Mouse (Mus musculus) ES-E14 (cell line): ENCODE data around the gene Zcchc17.

ENCODE experiments used
- CHD2 ChIP-seq: IDR thresholded peaks from 2 replicates; pipeline ENCODE4 v1.6.1; 2014; ENCODE audit warnings: mild to moderate bottlenecking, low read depth, low read length, inconsistent platforms
- HCFC1 ChIP-seq: IDR thresholded peaks from 2 replicates; pipeline ENCODE4 v1.6.1; 2012; ENCODE audit warnings: low read length, inconsistent platforms, borderline replicate concordance; ENCODE audit not compliant: insufficient read depth
- MAFK ChIP-seq: IDR thresholded peaks from 2 replicates; pipeline ENCODE4 v1.6.1; 2014; ENCODE audit warnings: mild to moderate bottlenecking, low read depth, low read length, inconsistent platforms; ENCODE audit not compliant: insufficient read depth
- ZC3H11A ChIP-seq: IDR thresholded peaks from 2 replicates; pipeline ENCODE4 v1.6.1; 2012; ENCODE audit warnings: low read depth, mild to moderate bottlenecking, inconsistent platforms, low read length, borderline replicate concordance
- ZNF384 ChIP-seq: IDR thresholded peaks from 2 replicates; pipeline ENCODE4 v1.6.1; 2012; ENCODE audit warnings: low read depth, low read length, inconsistent platforms

DNA sequence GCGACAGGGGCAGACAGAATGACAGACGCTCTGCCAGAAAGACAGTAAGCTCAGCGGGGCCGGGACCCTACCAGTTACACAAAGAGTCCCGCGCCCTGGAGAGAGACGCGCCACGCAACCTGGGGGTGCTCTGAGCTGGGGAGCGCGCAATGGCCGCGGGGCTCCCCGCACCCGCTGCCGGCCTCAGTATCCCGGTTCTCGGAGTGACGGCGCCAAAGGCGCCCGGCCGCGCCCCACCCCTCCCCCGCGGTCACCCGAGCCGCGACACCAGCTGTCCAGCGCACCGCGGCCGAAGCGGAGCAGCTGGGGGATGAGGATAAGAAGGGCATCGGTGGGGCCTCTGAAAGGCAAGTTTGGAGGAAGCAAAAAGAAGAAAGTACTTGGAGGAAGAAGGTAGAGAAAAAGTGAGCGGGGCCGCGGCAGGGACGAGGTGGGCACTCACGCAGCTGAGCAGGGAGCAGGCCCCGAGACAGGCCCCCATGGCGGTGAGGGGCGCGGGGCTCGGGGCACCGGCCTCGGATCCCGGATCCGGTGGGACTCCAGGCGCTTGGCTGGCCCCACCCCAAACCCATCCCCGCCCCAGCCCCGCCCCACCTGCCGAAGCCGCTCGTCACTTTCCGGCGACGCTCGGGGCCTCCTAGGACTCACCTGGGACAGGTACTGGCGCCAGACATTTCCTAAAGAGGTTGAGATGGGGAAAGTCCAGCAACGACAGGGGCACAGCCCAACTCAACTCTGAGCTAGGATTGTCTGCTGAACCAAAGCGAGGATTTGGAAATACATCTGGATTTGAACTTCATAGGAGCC, 84.5 kb downstream of the Zcchc17 start:
- TF ChIP-seq CHD2 (no peak), HCFC1 (no peak), ZNF384 (no peak), MAFK (no peak), ZC3H11A (no peak)
